ENCODE assay signal across 16 mouse cellular contexts in genomic region chr5:124636694-124637093, GRCm38 (mm10). TPM values are rescaled to one million over a fixed set of nuclear protein-coding genes. Genes with fewer than 3 reads are reported as not detected.
DNase-seq lines count a peak whose midpoint lies in the region; ATAC-seq and TF ChIP-seq lines count a peak whose summit lies in the region.
"Had no signal": no experiment of that assay in that cellular context is flagged by ENCODE, and none has a peak within 500 bp of the region (broad histone marks: within the 10 kb centered on the region; RNA-seq: fewer than 3 reads in every experiment).

No protein-coding gene starts in this region.

- peak overlapping the region; percentile 13 for H3K4me2 ChIP-seq in myocyte (ENCODE audit: low read depth)
- H3K4me2 ChIP-seq in neural tube, embryonic 15.5 days: no peak overlapping the region
- H3K4me2 ChIP-seq: forebrain, embryonic 15.5 days; heart, embryonic 13.5 days; hindbrain, embryonic 15.5 days had no signal

- TF ChIP-seq POLR2A in spleen, adult 2 months (IDR thresholded peaks at IDR 0.05; ENCODE audit: low read depth, low read length): no peak
- no peak for TF ChIP-seq POLR2A in myocyte (IDR thresholded peaks at IDR 0.05; ENCODE audit: insufficient read length, low read depth)

- no peak for TF ChIP-seq CTCF in spleen, adult 2 months (IDR thresholded peaks at IDR 0.05; ENCODE audit: extremely low read depth, insufficient read depth, insufficient read length, insufficient replicate concordance)

- H3K36me3 ChIP-seq in spleen, adult 2 months (ENCODE audit: control insufficient read depth, insufficient read depth, low read length): peaks cover 47% of the 10 kb centered on the region
- peaks cover 26% of the 10 kb centered on the region for H3K36me3 ChIP-seq in myocyte (ENCODE audit: control insufficient read depth, insufficient read depth)
- H3K36me3 ChIP-seq in neural tube, embryonic 15.5 days: peaks cover 81% of the 10 kb centered on the region

- WGBS in spleen, adult 2 months: 84% methylated on average over 4 of the region's 4 CpGs
- WGBS in neural tube, embryonic 15.5 days: 95% methylated on average over 4 of the region's 4 CpGs

- H3K4me1 ChIP-seq in spleen, adult 2 months (ENCODE audit: control insufficient read depth, insufficient read depth, insufficient read length): peaks cover 13% of the 10 kb centered on the region; the same call in 1 of the 2 replicates
- no peaks in the 10 kb centered on the region for H3K4me1 ChIP-seq in neural tube, embryonic 15.5 days
- H3K4me1 ChIP-seq: heart, embryonic 13.5 days; hindbrain, embryonic 15.5 days had no signal

- 0 out of 2 replicates have a peak overlapping the region, but pooled peaks have one; percentile 4 for H3K27ac ChIP-seq in spleen, adult 2 months (ENCODE audit: insufficient read depth, low read length)
- no peak overlapping the region for H3K27ac ChIP-seq in neural tube, embryonic 15.5 days (replicated peaks)
- H3K27ac ChIP-seq: forebrain, embryonic 15.5 days; heart, embryonic 13.5 days; hindbrain, embryonic 15.5 days had no signal

- peaks cover 4% of the 10 kb centered on the region for H3K79me2 ChIP-seq in myocyte (ENCODE audit: control insufficient read depth, insufficient read depth)

- intact Hi-C loops in gastrocnemius, postnatal 36 days (cut with DNase I): no loop called here

- no peaks in the 10 kb centered on the region for H3K27me3 ChIP-seq in spleen, adult 2 months (ENCODE audit: control insufficient read depth, insufficient read depth, low read length)
- no peaks in the 10 kb centered on the region for H3K27me3 ChIP-seq in myocyte (ENCODE audit: control insufficient read depth, insufficient read depth, insufficient read length)
- H3K27me3 ChIP-seq in neural tube, embryonic 15.5 days (replicated peaks): no peaks in the 10 kb centered on the region
- H3K27me3 ChIP-seq: forebrain, embryonic 15.5 days; heart, embryonic 13.5 days; hindbrain, embryonic 15.5 days had no signal

- DNase-seq in adrenal gland, adult 2 months: peak; percentile 25
- DNase-seq in adrenal gland, adult 18-20 months (ENCODE audit: low spot score in 2 of 2): no peak
- DNase-seq in spleen, adult 2 months (ENCODE audit: low read depth in 1 of 2, low spot score in 2 of 2): no peak
- no peak for DNase-seq in spleen, postnatal 36 days (ENCODE audit: low spot score in 2 of 2)
- no peak for DNase-seq in gastrocnemius, postnatal 36 days
- DNase-seq: adrenal gland, postnatal 25 days; cerebellum, adult 18-20 months; cerebellum, adult 9-11 months; heart, adult 11 months; heart, postnatal 36 days had no signal

- no peak overlapping the region for H3K4me3 ChIP-seq in spleen, adult 2 months (ENCODE audit: extremely low read depth, insufficient read depth, insufficient read length)
- no peak overlapping the region for H3K4me3 ChIP-seq in myocyte
- no peak overlapping the region for H3K4me3 ChIP-seq in neural tube, embryonic 15.5 days (replicated peaks)
- H3K4me3 ChIP-seq: forebrain, embryonic 15.5 days; heart, embryonic 13.5 days; hindbrain, embryonic 15.5 days had no signal

- H3K9me3 ChIP-seq in neural tube, embryonic 15.5 days (replicated peaks): no peaks in the 10 kb centered on the region
- H3K9me3 ChIP-seq: forebrain, embryonic 15.5 days; heart, embryonic 13.5 days; hindbrain, embryonic 15.5 days had no signal

- H3K9ac ChIP-seq in neural tube, embryonic 15.5 days (replicated peaks): no peak overlapping the region
- H3K9ac ChIP-seq: forebrain, embryonic 15.5 days; heart, embryonic 13.5 days; hindbrain, embryonic 15.5 days had no signal

- H3ac ChIP-seq in myocyte (ENCODE audit: control insufficient read depth, insufficient read length): no peak overlapping the region

- ATAC-seq in CD4-positive, CD25-positive, alpha-beta regulatory T cell, adult 4 months: peak; percentile 13
- no peak for ATAC-seq in neural tube, embryonic 15.5 days (ENCODE audit: low FRiP score)
- ATAC-seq: forebrain, embryonic 15.5 days had no signal

TF ChIP-seq in myocyte, 11 proteins besides CTCF, POLR2A, EP300 and RAD21:
- no peak for TF ChIP-seq POLR2AphosphoS2 (IDR thresholded peaks at IDR 0.05; ENCODE audit: insufficient read length, low read depth)

RNA-seq across cellular contexts. Expression of gene Atp6v0a2, which starts 8.3 kb away (rescaled TPM):
- 10 to 100 TPM; 70.7 to 93.2 TPM for total RNA-seq in adrenal gland, adult 2 months (2021)
- polyA plus RNA-seq in adrenal gland, adult 2 months (2012; rRNA removed): 82.7 and 107 TPM in 2 replicates
- 10 to 100 TPM; 77.5 to 90.9 TPM for total RNA-seq in adrenal gland, adult 18-20 months (2021)
- 35.7 and 36.2 TPM in 2 replicates for polyA plus RNA-seq in spleen, adult 2 months (2012; rRNA removed)
- 10 to 100 TPM; 31.0 to 57.7 TPM for polyA plus RNA-seq in CD4-positive, CD25-positive, alpha-beta regulatory T cell, adult 4 months (2017; shearing (Covaris generic))
- polyA plus RNA-seq in myocyte (2012; fragmentation: generic; extraction: Trizol): 31.8 TPM
- 38.8 and 40.4 TPM in 2 replicates for polyA plus RNA-seq in neural tube, embryonic 15.5 days (2015; fragmentation: Nextera tagmentation; extraction: Ambion mirVana)
- 10 to 100 TPM; 28.4 to 30.6 TPM for total RNA-seq in gastrocnemius, postnatal 36 days (2021)

RNA-seq across cellular contexts. Expression of gene Gtf2h3, which starts 57.8 kb away (rescaled TPM):
- 10 to 100 TPM; 32.9 to 41.3 TPM for total RNA-seq in adrenal gland, adult 2 months (2021)
- polyA plus RNA-seq in adrenal gland, adult 2 months (2012; rRNA removed): 19.3 and 26.6 TPM in 2 replicates
- 10 to 100 TPM; 32.2 to 36.2 TPM for total RNA-seq in adrenal gland, adult 18-20 months (2021)
- 25.9 and 29.4 TPM in 2 replicates for polyA plus RNA-seq in spleen, adult 2 months (2012; rRNA removed)
- 10 to 100 TPM; 57.1 to 69.8 TPM for polyA plus RNA-seq in CD4-positive, CD25-positive, alpha-beta regulatory T cell, adult 4 months (2017; shearing (Covaris generic))
- 25.3 TPM for polyA plus RNA-seq in myocyte (2012; fragmentation: generic; extraction: Trizol)
- 39.5 and 46.0 TPM in 2 replicates for polyA plus RNA-seq in neural tube, embryonic 15.5 days (2015; fragmentation: Nextera tagmentation; extraction: Ambion mirVana)
- total RNA-seq in gastrocnemius, postnatal 36 days (2021): 10 to 100 TPM; 12.5 to 13.5 TPM

RNA-seq across cellular contexts. Expression of gene Eif2b1, which starts 57.8 kb away (rescaled TPM):
- total RNA-seq in adrenal gland, adult 2 months (2021): 10 to 100 TPM; 37.7 to 41.3 TPM
- 11.3 and 12.7 TPM in 2 replicates for polyA plus RNA-seq in adrenal gland, adult 2 months (2012; rRNA removed)
- total RNA-seq in adrenal gland, adult 18-20 months (2021): 10 to 100 TPM; 40.0 to 45.5 TPM
- polyA plus RNA-seq in spleen, adult 2 months (2012; rRNA removed): 9.8 and 11.6 TPM in 2 replicates
- polyA plus RNA-seq in CD4-positive, CD25-positive, alpha-beta regulatory T cell, adult 4 months (2017; shearing (Covaris generic)): 10 to 100 TPM; 45.0 to 45.7 TPM
- polyA plus RNA-seq in myocyte (2012; fragmentation: generic; extraction: Trizol): 37.6 TPM
- polyA plus RNA-seq in neural tube, embryonic 15.5 days (2015; fragmentation: Nextera tagmentation; extraction: Ambion mirVana): 58.1 and 65.3 TPM in 2 replicates
- total RNA-seq in gastrocnemius, postnatal 36 days (2021): 10 to 100 TPM; 40.2 to 44.4 TPM
